10 mouse cellular contexts compared by ENCODE assay signal in the genomic region with DNA sequence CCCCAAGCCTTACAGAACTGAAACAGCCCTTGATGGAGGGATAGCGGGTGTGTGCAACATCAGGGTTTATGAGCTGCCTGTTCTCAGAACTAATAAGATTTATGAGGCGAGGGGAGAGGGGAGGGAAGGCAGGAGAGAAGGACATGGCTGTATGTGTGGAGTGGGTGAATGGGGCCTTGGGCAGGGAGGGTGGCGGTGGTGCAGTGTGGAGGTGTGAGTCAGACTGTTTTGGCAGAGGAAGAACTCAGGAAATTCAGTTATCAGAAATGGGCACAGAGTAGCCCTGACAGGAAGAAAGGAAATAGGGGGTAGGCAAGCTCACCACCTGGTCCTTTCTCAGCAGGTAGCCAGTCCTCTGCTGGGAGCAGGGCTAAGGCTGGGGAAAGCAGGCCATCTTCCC. TPM values are rescaled to one million over a fixed set of nuclear protein-coding genes. Genes with fewer than 3 reads are reported as not detected.
DNase-seq lines count a peak whose midpoint lies in the region; ATAC-seq and TF ChIP-seq lines count a peak whose summit lies in the region.
"Had no signal": no experiment of that assay in that cellular context is flagged by ENCODE, and none has a peak within 500 bp of the region (broad histone marks: within the 10 kb centered on the region; RNA-seq: fewer than 3 reads in every experiment).

No protein-coding gene starts in this region.

- peak overlapping the region; percentile 22; the same call in 1 of the 2 replicates for H3K9ac ChIP-seq in forebrain, embryonic 13.5 days
- no peak overlapping the region for H3K9ac ChIP-seq in MEL (ENCODE audit: control insufficient read depth, low read depth, low read length, poor library complexity, severe bottlenecking)
- no peak overlapping the region for H3K9ac ChIP-seq in limb, embryonic 13.5 days
- H3K9ac ChIP-seq: hindbrain, embryonic 12.5 days had no signal

- TF ChIP-seq RAD21 in MEL (IDR thresholded peaks at IDR 0.05; ENCODE audit: low read depth, low read length): no peak

- peaks cover 74% of the 10 kb centered on the region for H3K4me1 ChIP-seq in forebrain, embryonic 13.5 days
- peaks cover 78% of the 10 kb centered on the region for H3K4me1 ChIP-seq in forebrain, embryonic 10.5 days
- H3K4me1 ChIP-seq in MEL (ENCODE audit: control insufficient read depth in 1 of 2, insufficient read depth in 2 of 2, low read length in 2 of 2): peaks cover 2 to 10% of the 10 kb centered on the region in 2 experiments
- H3K4me1 ChIP-seq in limb, embryonic 13.5 days: peaks cover 77% of the 10 kb centered on the region

- no peak for DNase-seq in forebrain, embryonic 10.5 days (ENCODE audit: extremely low spot score, low spot score)
- peak; percentile 44 for DNase-seq in MEL (ENCODE audit: low read depth, low spot score)
- DNase-seq in cerebellum, adult 18-20 months: peak; percentile 66 to 82
- DNase-seq in gastrocnemius, postnatal 14 days: no peak
- no peak for DNase-seq in gastrocnemius, postnatal 10 days
- no peak for DNase-seq in gastrocnemius, postnatal 36 days
- DNase-seq: lung, adult 18-20 months had no signal

- 0 out of 4 replicates have a peak, but pooled peaks of 1 of the 2 experiments have one; percentile 32 for TF ChIP-seq EP300 in MEL (IDR thresholded peaks at IDR 0.05; ENCODE audit: low read depth in 1 of 2, low read length in 2 of 2)

- 69% methylated on average over 3 of the region's 3 CpGs for WGBS in forebrain, embryonic 13.5 days
- WGBS in forebrain, embryonic 10.5 days: 83% methylated on average over 3 of the region's 3 CpGs
- WGBS in limb, embryonic 13.5 days: 15% methylated on average over 3 of the region's 3 CpGs

- no peak overlapping the region for H3K4me2 ChIP-seq in forebrain, embryonic 13.5 days
- peak overlapping the region; percentile 15 for H3K4me2 ChIP-seq in limb, embryonic 13.5 days (replicated peaks)
- H3K4me2 ChIP-seq: hindbrain, embryonic 12.5 days had no signal

- intact Hi-C loops in gastrocnemius, postnatal 14 days (cut with DNase I; ENCODE audit: low total_unique reads): no loop called here
- intact Hi-C loops in gastrocnemius, postnatal 36 days (cut with DNase I): no loop called here

- H3K27me3 ChIP-seq in forebrain, embryonic 13.5 days: no peaks in the 10 kb centered on the region
- H3K27me3 ChIP-seq in forebrain, embryonic 10.5 days (ENCODE audit: poor library complexity, severe bottlenecking): no peaks in the 10 kb centered on the region
- H3K27me3 ChIP-seq in MEL (ENCODE audit: control insufficient read depth in 1 of 2, insufficient read depth in 2 of 2, low read length in 2 of 2): no peaks in the 10 kb centered on the region
- no peaks in the 10 kb centered on the region for H3K27me3 ChIP-seq in limb, embryonic 13.5 days
- H3K27me3 ChIP-seq: hindbrain, embryonic 12.5 days had no signal

- H3K9me3 ChIP-seq in forebrain, embryonic 13.5 days (replicated peaks): no peaks in the 10 kb centered on the region
- H3K9me3 ChIP-seq in forebrain, embryonic 10.5 days: no peaks in the 10 kb centered on the region
- H3K9me3 ChIP-seq in MEL (replicated peaks; ENCODE audit: insufficient read depth, low read length): no peaks in the 10 kb centered on the region
- no peaks in the 10 kb centered on the region for H3K9me3 ChIP-seq in limb, embryonic 13.5 days
- H3K9me3 ChIP-seq: hindbrain, embryonic 12.5 days had no signal

- H3K27ac ChIP-seq in forebrain, embryonic 13.5 days: no peak overlapping the region
- H3K27ac ChIP-seq in forebrain, embryonic 10.5 days: no peak overlapping the region
- no peak overlapping the region for H3K27ac ChIP-seq in MEL (ENCODE audit: control insufficient read depth, low read depth, low read length)
- H3K27ac ChIP-seq in limb, embryonic 13.5 days: no peak overlapping the region; the same call in 1 of the 2 replicates
- H3K27ac ChIP-seq: hindbrain, embryonic 12.5 days had no signal

- no peak for TF ChIP-seq POLR2A in MEL (IDR thresholded peaks at IDR 0.05; ENCODE audit: control insufficient read depth in 1 of 2, insufficient read depth in 1 of 2, low read depth in 1 of 2, low read length in 2 of 2, poor library complexity in 1 of 2)

- no peak overlapping the region for H3K4me3 ChIP-seq in forebrain, embryonic 13.5 days
- H3K4me3 ChIP-seq in forebrain, embryonic 10.5 days: no peak overlapping the region
- no peak overlapping the region for H3K4me3 ChIP-seq in MEL (ENCODE audit: control insufficient read depth in 1 of 2, insufficient read depth in 1 of 2, low read depth in 2 of 2, low read length in 2 of 2)
- H3K4me3 ChIP-seq in limb, embryonic 13.5 days: no peak overlapping the region
- H3K4me3 ChIP-seq: hindbrain, embryonic 12.5 days had no signal

- no peak for TF ChIP-seq CTCF in MEL (IDR thresholded peaks at IDR 0.05 in 2 of 3, conservative IDR thresholded peaks at IDR 0.05 in 1 of 3; ENCODE audit: control insufficient read depth in 1 of 3, insufficient read depth in 1 of 3, low read depth in 2 of 3, low read length in 3 of 3, poor library complexity in 1 of 3, severe bottlenecking in 1 of 3)

- H3K79me2 ChIP-seq in MEL (ENCODE audit: control insufficient read depth, insufficient read depth, low read length, poor library complexity): peaks cover 60% of the 10 kb centered on the region

- no peak for ATAC-seq in forebrain, embryonic 13.5 days
- peak; percentile 67; the same call in 1 of the 2 replicates for ATAC-seq in limb, embryonic 13.5 days (ENCODE audit: low FRiP score, low read depth)

- H3K36me3 ChIP-seq in forebrain, embryonic 13.5 days (ENCODE audit: poor library complexity, severe bottlenecking): no peaks in the 10 kb centered on the region
- H3K36me3 ChIP-seq in forebrain, embryonic 10.5 days (replicated peaks): no peaks in the 10 kb centered on the region
- H3K36me3 ChIP-seq in MEL (ENCODE audit: control insufficient read depth in 1 of 2, insufficient read depth in 2 of 2, low read length in 2 of 2): peaks cover 0 to 7% of the 10 kb centered on the region in 2 experiments; a peak in 2 of 4 replicates
- H3K36me3 ChIP-seq in limb, embryonic 13.5 days: no peaks in the 10 kb centered on the region
- H3K36me3 ChIP-seq: hindbrain, embryonic 12.5 days had no signal

TF ChIP-seq in MEL, 35 proteins besides CTCF, POLR2A, EP300 and RAD21:
- TF ChIP-seq GATA1 (IDR thresholded peaks at IDR 0.05; ENCODE audit: low read depth, low read length) (no peak), ELF1 (IDR thresholded peaks at IDR 0.05; ENCODE audit: low read depth, low read length) (no peak), HCFC1 (IDR thresholded peaks at IDR 0.05; ENCODE audit: low read depth, low read length) (no peak), ZMIZ1 (IDR thresholded peaks at IDR 0.05; ENCODE audit: low read depth, low read length) (no peak), CHD1 (IDR thresholded peaks at IDR 0.05; ENCODE audit: low read depth, low read length) (no peak), SIN3A (IDR thresholded peaks at IDR 0.05; ENCODE audit: low read length) (no peak)

RNA-seq across cellular contexts. Expression of gene Med13l, which starts 13.8 kb away (rescaled TPM):
- polyA plus RNA-seq in forebrain, embryonic 13.5 days (2015; fragmentation: Nextera tagmentation; extraction: Ambion mirVana): 17.8 and 18.6 TPM in 2 replicates
- 10.5 and 11.2 TPM in 2 replicates for polyA plus RNA-seq in forebrain, embryonic 10.5 days (2016; fragmentation: Nextera tagmentation; extraction: Ambion mirVana)
- 13.4 and 13.8 TPM in 2 replicates for total RNA-seq in MEL (2012; rRNA removed)
- 10 to 100 TPM in 1 of 2 experiments, not detected in 1; 16.1 TPM for polyA plus RNA-seq in MEL (2012; ENCODE audit: insufficient read depth in 1 of 2, insufficient read length in 2 of 2, low read depth in 1 of 2, low replicate concordance in 2 of 2, missing spikeins in 1 of 2)
- 18.6 and 19.1 TPM in 2 replicates for polyA plus RNA-seq in limb, embryonic 13.5 days (2015; fragmentation: Nextera tagmentation; extraction: Ambion mirVana)
- 10 to 100 TPM; 22.0 to 24.1 TPM for total RNA-seq in gastrocnemius, postnatal 14 days (2021)
- total RNA-seq in gastrocnemius, postnatal 10 days (2021): 10 to 100 TPM; 27.0 to 27.1 TPM
- total RNA-seq in gastrocnemius, postnatal 36 days (2021): 10 to 100 TPM; 20.4 to 22.4 TPM

Comparison
In these comparisons a context has a peak if more than half of its experiments do, and no peak if none do; other contexts are left out.
1. DNase-seq: peak in MEL (single experiment) and cerebellum, adult 18-20 months (2 of 2); none in forebrain, embryonic 10.5 days (single experiment), gastrocnemius, postnatal 14 days (single experiment), gastrocnemius, postnatal 10 days (single experiment) and gastrocnemius, postnatal 36 days (0 of 2).